Mouse (Mus musculus) limb, embryonic 12.5 days (tissue): ENCODE measurements at regions not wholly inside any gene's neighbourhood (a gene's known extent, or its start where the extent isn't known, plus 50 kb on each side); places are given as distances from the start of the nearest gene placed in this dataset.

Experiments used
- ATAC-seq: fragments of 200-750 bp; cut with Nextera tagmentation; 2 replicates; pipeline ENCODE4 v1.8.0; 2017; ENCODE audit warnings: low read depth, moderate TSS enrichment; ENCODE audit not compliant: insufficient number of reproducible peaks, insufficient read depth, low FRiP score, low TSS enrichment
- H3K27ac ChIP-seq: fragments of 300-500 bp; sonication (generic); 2 replicates; pipeline ENCODE4 v1.5.1; 2016; ENCODE audit warnings: mild to moderate bottlenecking, moderate library complexity
- H3K27me3 ChIP-seq: fragments of 300-500 bp; sonication (generic); 2 replicates; pipeline ENCODE4 v1.6.1; 2016; ENCODE audit warnings: mild to moderate bottlenecking, moderate library complexity
- H3K36me3 ChIP-seq: fragments of 300-500 bp; sonication (generic); 2 replicates; pipeline ENCODE4 v1.6.1; 2016; ENCODE audit warnings: mild to moderate bottlenecking, moderate library complexity
- H3K4me1 ChIP-seq: fragments of 300-500 bp; sonication (generic); replicated peaks from 2 replicates; pipeline ENCODE4 v1.6.1; 2016
- H3K4me2 ChIP-seq: fragments of 300-500 bp; sonication (generic); 2 replicates; pipeline ENCODE4 v1.6.1; 2016; ENCODE audit warnings: mild to moderate bottlenecking, moderate library complexity
- H3K4me3 ChIP-seq: fragments of 300-500 bp; sonication (generic); replicated peaks from 2 replicates; pipeline ENCODE4 v1.5.1; 2016; ENCODE audit warnings: mild to moderate bottlenecking
- H3K9ac ChIP-seq: fragments of 300-500 bp; sonication (generic); replicated peaks from 2 replicates; pipeline ENCODE4 v1.6.1; 2016; ENCODE audit warnings: mild to moderate bottlenecking, moderate library complexity
- H3K9me3 ChIP-seq: fragments of 300-500 bp; sonication (generic); 2 replicates; pipeline ENCODE4 v1.6.1; 2016; ENCODE audit warnings: mild to moderate bottlenecking, moderate library complexity
- WGBS: fragments of 180-500 bp; shearing (Covaris S2); methylation state at CpG from one replicate; pipeline ENCODE4 v1.1.7; 2016; 5-methylcytosine and 5-hydroxymethylcytosine counted together

DNA sequence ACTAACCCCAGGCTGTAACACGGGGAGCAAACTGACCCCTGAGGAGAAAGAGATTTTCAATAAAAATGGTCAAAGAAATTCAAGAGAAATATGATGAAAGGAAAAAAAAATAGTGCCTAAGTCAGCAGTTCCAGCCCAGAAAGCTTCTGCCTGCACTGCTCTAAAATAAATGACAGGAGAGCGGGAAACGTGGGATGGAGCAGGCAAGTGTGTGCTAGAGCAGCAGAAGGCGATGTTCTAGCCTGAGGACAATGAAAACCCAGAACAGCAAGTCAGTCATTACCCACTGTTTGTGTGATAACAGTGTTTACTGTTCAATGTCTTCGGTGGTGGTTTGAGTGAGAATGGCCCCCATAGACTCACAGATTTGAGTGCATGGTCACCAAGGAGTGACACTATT is 91.4 kb upstream of the Rmdn2 start:
- Histone ChIP-seq H3K9me3 (no peaks in the 10 kb centered on the region), H3K9ac (no peak overlapping the region), H3K27ac (no peak overlapping the region), H3K27me3 (no peaks in the 10 kb centered on the region), H3K4me2 (no peak overlapping the region), H3K4me3 (no peak overlapping the region), H3K4me1 (peaks cover 4% of the 10 kb centered on the region; the same call in 1 of the 2 replicates), H3K36me3 (no peaks in the 10 kb centered on the region)
- 87% methylated on average over 5 of the region's 5 CpGs for WGBS
- no peak for ATAC-seq

GRCm38 (mm10) chr17:79521691-79522090 is 90.0 kb upstream of the Rmdn2 start:
- no peak for ATAC-seq
- Histone ChIP-seq H3K4me3 (no peak overlapping the region), H3K4me1 (no peaks in the 10 kb centered on the region), H3K27me3 (no peaks in the 10 kb centered on the region), H3K27ac (no peak overlapping the region), H3K36me3 (no peaks in the 10 kb centered on the region), H3K4me2 (no peak overlapping the region), H3K9ac (no peak overlapping the region), H3K9me3 (no peaks in the 10 kb centered on the region)
- 73% methylated on average over 7 of the region's 7 CpGs for WGBS

GRCm38 (mm10) chr17:79523230-79523629 is 88.4 kb upstream of the Rmdn2 start:
- H3K9me3 ChIP-seq, result no peaks in the 10 kb centered on the region
- H3K9ac ChIP-seq, result no peak overlapping the region
- no peak overlapping the region for H3K4me2 ChIP-seq
- no peak overlapping the region for H3K27ac ChIP-seq
- H3K36me3 ChIP-seq, result no peaks in the 10 kb centered on the region
- H3K27me3 ChIP-seq, result no peaks in the 10 kb centered on the region
- WGBS, result 91% methylated on average over 3 of the region's 3 CpGs
- no peak overlapping the region for H3K4me3 ChIP-seq
- ATAC-seq, result no peak
- H3K4me1 ChIP-seq, result no peaks in the 10 kb centered on the region

DNA sequence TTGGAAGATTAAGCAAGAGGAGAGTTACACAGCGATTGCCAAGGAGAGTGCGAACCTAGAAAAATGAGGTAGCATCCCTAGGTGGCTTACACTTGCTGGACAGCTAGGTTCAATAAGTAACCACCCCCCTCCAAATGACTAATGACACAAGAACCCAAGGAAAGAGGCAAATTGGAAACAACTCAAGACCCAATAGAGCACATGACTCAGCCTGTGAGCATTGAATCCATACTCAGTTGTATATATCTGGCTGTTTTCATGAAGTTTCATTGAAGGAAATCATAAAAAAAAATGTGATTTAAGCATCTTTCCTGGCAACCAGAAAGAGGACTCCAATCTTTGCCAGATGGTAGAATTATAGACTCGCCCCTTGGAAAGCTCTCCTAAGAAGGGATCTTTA is 84.3 kb upstream of the Rmdn2 start:
- WGBS, result 78% methylated on average over 3 of the region's 3 CpGs
- no peaks in the 10 kb centered on the region for H3K9me3 ChIP-seq
- ATAC-seq, result no peak
- H3K4me3 ChIP-seq, result no peak overlapping the region
- H3K4me2 ChIP-seq, result no peak overlapping the region
- no peaks in the 10 kb centered on the region for H3K36me3 ChIP-seq
- no peak overlapping the region for H3K9ac ChIP-seq
- no peak overlapping the region for H3K27ac ChIP-seq
- no peaks in the 10 kb centered on the region for H3K27me3 ChIP-seq
- no peaks in the 10 kb centered on the region for H3K4me1 ChIP-seq

DNA sequence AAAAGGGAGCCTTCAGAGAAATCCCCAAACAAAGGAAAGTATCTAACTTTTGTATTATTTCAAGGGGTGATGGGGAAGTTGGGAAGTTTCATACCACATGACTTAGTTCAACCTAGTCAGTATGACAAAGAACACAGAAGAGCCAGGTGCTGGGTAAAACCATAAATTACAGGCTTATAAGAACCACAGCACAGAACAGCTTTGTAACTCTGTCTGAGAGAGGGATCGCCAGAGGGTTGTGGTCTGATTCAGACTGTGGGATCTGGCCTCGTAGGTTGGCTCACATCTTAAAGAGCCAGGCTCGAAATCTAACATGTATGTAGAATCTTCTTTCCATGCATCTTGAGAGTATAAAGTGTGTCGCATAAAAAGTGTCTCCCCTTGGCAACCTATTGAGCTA is 75.1 kb upstream of the Rmdn2 start:
- ATAC-seq, result no peak
- Histone ChIP-seq H3K9ac (no peak overlapping the region), H3K27me3 (no peaks in the 10 kb centered on the region), H3K9me3 (no peaks in the 10 kb centered on the region), H3K4me1 (no peaks in the 10 kb centered on the region), H3K36me3 (no peaks in the 10 kb centered on the region), H3K4me3 (no peak overlapping the region), H3K4me2 (no peak overlapping the region), H3K27ac (no peak overlapping the region)
- 61% methylated on average over 4 of the region's 4 CpGs for WGBS

DNA sequence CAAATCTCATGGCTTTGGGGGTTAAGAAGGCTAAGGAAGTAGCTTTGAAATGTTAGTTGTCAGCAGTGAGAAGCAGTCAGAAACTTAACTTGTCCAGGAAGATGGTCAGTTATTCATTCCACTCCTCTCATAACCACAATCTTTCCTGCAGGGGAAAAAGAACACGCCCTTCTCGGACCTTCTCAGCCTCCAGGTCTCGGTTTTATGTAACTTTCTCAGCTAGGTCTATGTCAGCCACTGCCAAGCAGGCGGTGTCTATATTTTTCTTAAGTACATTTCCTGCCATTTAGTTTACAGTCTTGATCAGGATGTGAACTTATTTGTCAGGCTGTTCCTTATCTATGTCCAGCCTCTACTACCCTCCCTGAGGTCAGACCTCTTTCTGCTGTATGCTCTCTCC is 72.9 kb upstream of the Rmdn2 start:
- no peaks in the 10 kb centered on the region for H3K4me1 ChIP-seq
- H3K9me3 ChIP-seq, result no peaks in the 10 kb centered on the region
- no peak overlapping the region for H3K27ac ChIP-seq
- WGBS, result 78% methylated on average over 4 of the region's 4 CpGs
- no peak overlapping the region for H3K9ac ChIP-seq
- no peak overlapping the region for H3K4me3 ChIP-seq
- H3K36me3 ChIP-seq, result no peaks in the 10 kb centered on the region
- no peak for ATAC-seq
- no peaks in the 10 kb centered on the region for H3K27me3 ChIP-seq
- H3K4me2 ChIP-seq, result no peak overlapping the region

DNA sequence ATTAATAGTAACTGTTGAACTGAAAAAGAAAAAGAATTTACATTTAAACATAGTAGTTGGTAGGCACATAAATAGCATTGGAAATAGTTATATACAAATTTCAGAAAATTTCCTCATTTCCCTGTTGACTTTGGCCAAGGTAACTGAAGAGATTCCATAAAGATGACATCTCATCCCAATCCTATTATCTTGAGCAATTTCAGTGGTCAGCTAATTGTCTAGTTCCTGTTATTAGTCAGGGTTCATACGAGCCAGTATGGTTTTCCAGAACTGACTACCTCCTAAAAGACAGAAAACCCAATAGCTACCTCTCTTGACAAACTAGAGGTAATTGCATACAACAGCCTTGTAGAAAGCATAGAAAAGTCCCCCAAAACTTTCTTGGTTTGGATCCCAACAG is 71.6 kb upstream of the Rmdn2 start:
- H3K27ac ChIP-seq, result no peak overlapping the region
- no peaks in the 10 kb centered on the region for H3K27me3 ChIP-seq
- no peaks in the 10 kb centered on the region for H3K36me3 ChIP-seq
- WGBS, result 83% methylated on average over 1 of the region's 1 CpGs
- H3K4me1 ChIP-seq, result no peaks in the 10 kb centered on the region
- H3K4me3 ChIP-seq, result no peak overlapping the region
- ATAC-seq, result no peak
- H3K9ac ChIP-seq, result no peak overlapping the region
- no peaks in the 10 kb centered on the region for H3K9me3 ChIP-seq
- no peak overlapping the region for H3K4me2 ChIP-seq

GRCm38 (mm10) chr17:79540511-79540910 is 71.2 kb upstream of the Rmdn2 start:
- Histone ChIP-seq H3K27ac (no peak overlapping the region), H3K9ac (no peak overlapping the region), H3K4me3 (no peak overlapping the region), H3K27me3 (no peaks in the 10 kb centered on the region), H3K9me3 (no peaks in the 10 kb centered on the region), H3K4me2 (no peak overlapping the region), H3K4me1 (no peaks in the 10 kb centered on the region), H3K36me3 (no peaks in the 10 kb centered on the region)
- WGBS, result 88% methylated on average over 2 of the region's 2 CpGs
- no peak for ATAC-seq

- Histone ChIP-seq H3K36me3 (no peaks in the 10 kb centered on the region), H3K9me3 (no peaks in the 10 kb centered on the region), H3K27me3 (no peaks in the 10 kb centered on the region), H3K4me2 (no peak overlapping the region), H3K4me1 (no peaks in the 10 kb centered on the region), H3K9ac (no peak overlapping the region), H3K4me3 (no peak overlapping the region), H3K27ac (no peak overlapping the region)
- ATAC-seq, result no peak
- 93% methylated on average over 7 of the region's 7 CpGs for WGBS
Measured at GRCm38 (mm10) chr17:79543907-79544522, 67.6 kb upstream of the Rmdn2 start.

- Histone ChIP-seq H3K27me3 (no peaks in the 10 kb centered on the region), H3K36me3 (no peaks in the 10 kb centered on the region), H3K9me3 (no peaks in the 10 kb centered on the region), H3K27ac (no peak overlapping the region), H3K4me3 (no peak overlapping the region), H3K4me1 (no peaks in the 10 kb centered on the region), H3K4me2 (no peak overlapping the region), H3K9ac (no peak overlapping the region)
- WGBS, result 78% methylated on average over 2 of the region's 2 CpGs
- ATAC-seq, result no peak
Measured at GRCm38 (mm10) chr17:79545878-79546277, 65.8 kb upstream of the Rmdn2 start.

GRCm38 (mm10) chr17:79547075-79547474 is 64.6 kb upstream of the Rmdn2 start:
- Histone ChIP-seq H3K4me1 (no peaks in the 10 kb centered on the region), H3K9me3 (no peaks in the 10 kb centered on the region), H3K4me2 (no peak overlapping the region), H3K4me3 (no peak overlapping the region), H3K9ac (no peak overlapping the region), H3K36me3 (no peaks in the 10 kb centered on the region), H3K27ac (no peak overlapping the region), H3K27me3 (no peaks in the 10 kb centered on the region)
- ATAC-seq, result no peak
- WGBS, result 91% methylated on average over 2 of the region's 2 CpGs

DNA sequence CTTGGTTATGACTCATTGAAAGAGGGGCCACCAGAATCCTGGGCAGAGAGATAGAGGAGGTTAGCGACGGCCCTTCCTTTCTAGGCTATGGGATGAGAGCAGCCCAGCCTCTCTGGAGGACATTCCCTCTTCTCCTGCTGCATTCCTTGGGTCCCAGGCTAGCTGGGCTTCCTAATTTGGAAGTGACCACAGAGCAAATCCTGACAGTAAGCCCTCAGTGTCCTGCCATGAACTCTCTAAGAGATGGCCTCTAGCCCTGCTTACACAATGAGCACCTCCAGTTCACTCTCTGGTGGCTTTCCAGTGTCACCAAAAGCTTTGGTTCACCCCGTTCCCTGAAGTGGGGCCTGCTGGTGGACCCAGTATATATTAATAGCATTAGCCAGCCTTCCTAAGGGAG is 64.1 kb upstream of the Rmdn2 start:
- no peak overlapping the region for H3K4me2 ChIP-seq
- ATAC-seq, result no peak
- 86% methylated on average over 3 of the region's 3 CpGs for WGBS
- H3K9me3 ChIP-seq, result no peaks in the 10 kb centered on the region
- H3K27me3 ChIP-seq, result no peaks in the 10 kb centered on the region
- H3K27ac ChIP-seq, result no peak overlapping the region
- H3K4me3 ChIP-seq, result no peak overlapping the region
- H3K9ac ChIP-seq, result no peak overlapping the region
- H3K4me1 ChIP-seq, result no peaks in the 10 kb centered on the region
- H3K36me3 ChIP-seq, result no peaks in the 10 kb centered on the region
